Mouse (Mus musculus): ENCODE measurements around the gene Prkar2b. TPM values are rescaled to one million over a fixed set of nuclear protein-coding genes. Genes with fewer than 3 reads are reported as not detected.
A peak's percentile ranks its signal among the peaks of the same experiment; 100 is the strongest.

Prkar2b gene
- total RNA-seq, 1 experiment from 2014 or later = 87.5 TPM

GRCm38 (mm10) chr12:31990575-31990974 is 70.5 kb downstream of the Prkar2b start:
- ATAC-seq (replicated peaks in 1 of 2; ENCODE audit: insufficient read depth in 1 of 2, low FRiP score in 2 of 2, low TSS enrichment in 1 of 2, low read depth in 1 of 2, poor library complexity in 2 of 2, severe bottlenecking in 2 of 2) = no peak

GRCm38 (mm10) chr12:31989726-31990125 is 71.4 kb downstream of the Prkar2b start:
- ATAC-seq (replicated peaks in 1 of 2; ENCODE audit: insufficient read depth in 1 of 2, low FRiP score in 2 of 2, low TSS enrichment in 1 of 2, low read depth in 1 of 2, poor library complexity in 2 of 2, severe bottlenecking in 2 of 2) = no peak

DNA sequence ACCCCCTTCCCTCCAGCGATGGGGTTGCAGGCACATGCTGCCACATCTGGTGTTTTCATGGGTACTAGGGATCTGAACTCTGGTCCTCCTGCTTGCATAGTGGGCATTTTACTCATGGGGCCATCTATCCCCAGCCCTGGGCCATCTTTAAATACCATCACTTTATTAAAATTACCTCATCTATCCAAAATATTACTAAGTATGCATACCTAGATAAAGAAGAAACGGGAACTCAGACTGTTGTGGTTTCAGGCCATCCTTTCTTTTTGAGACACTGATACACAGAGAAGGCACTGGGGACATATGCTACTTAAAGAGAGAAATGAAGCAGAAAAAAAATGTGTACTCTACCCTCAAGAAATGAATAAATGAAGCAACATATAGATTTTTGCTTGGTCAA is 74.6 kb downstream of the Prkar2b start:
- no peak for ATAC-seq (replicated peaks in 1 of 2; ENCODE audit: insufficient read depth in 1 of 2, low FRiP score in 2 of 2, low TSS enrichment in 1 of 2, low read depth in 1 of 2, poor library complexity in 2 of 2, severe bottlenecking in 2 of 2)

GRCm38 (mm10) chr12:31985738-31986137 is 75.4 kb downstream of the Prkar2b start:
- no peak for ATAC-seq (replicated peaks in 1 of 2; ENCODE audit: insufficient read depth in 1 of 2, low FRiP score in 2 of 2, low TSS enrichment in 1 of 2, low read depth in 1 of 2, poor library complexity in 2 of 2, severe bottlenecking in 2 of 2)

DNA sequence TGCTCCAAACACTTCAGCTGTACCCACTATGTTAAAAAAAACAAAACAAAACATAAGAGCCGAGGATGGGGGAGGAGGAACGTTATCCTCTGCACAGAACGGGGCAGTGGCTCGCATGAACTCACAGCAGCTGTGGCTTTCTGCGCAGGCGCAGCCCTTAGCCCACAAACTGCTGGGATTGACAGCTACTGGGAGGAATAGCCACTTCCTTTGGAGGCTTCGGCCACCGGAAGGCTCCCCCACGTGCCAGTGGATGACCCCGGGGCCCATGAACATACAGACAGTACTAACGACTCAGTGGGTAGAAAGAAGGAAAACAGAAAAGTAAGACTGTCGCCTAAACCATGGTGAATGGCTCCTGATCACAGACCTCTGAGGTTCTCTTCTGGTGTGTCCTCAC is 76.4 kb downstream of the Prkar2b start:
- ATAC-seq (replicated peaks in 1 of 2; ENCODE audit: insufficient read depth in 1 of 2, low FRiP score in 2 of 2, low TSS enrichment in 1 of 2, low read depth in 1 of 2, poor library complexity in 2 of 2, severe bottlenecking in 2 of 2) = peak; percentile 27 to 53; a peak in 1 of 4 replicates

DNA sequence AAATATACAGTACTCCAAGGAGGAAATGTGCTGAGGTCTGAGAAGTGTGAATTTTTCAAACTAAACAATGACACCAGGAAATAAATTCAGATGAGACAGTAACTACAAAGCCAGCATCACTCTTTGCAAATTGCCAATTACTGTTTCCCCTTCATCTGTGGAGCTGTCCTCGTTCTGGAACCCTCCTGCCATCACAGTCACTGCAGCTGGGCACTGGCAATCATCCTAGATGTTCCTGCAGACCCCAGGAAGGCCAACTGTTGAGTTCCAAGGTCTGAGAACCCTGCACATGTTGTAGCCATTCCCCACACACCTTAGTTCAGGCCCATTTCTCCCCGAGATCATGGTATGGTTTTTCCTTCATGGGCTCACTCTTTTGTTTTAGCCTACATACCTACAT is 76.9 kb downstream of the Prkar2b start:
- ATAC-seq (replicated peaks in 1 of 2; ENCODE audit: insufficient read depth in 1 of 2, low FRiP score in 2 of 2, low TSS enrichment in 1 of 2, low read depth in 1 of 2, poor library complexity in 2 of 2, severe bottlenecking in 2 of 2) = no peak

- ATAC-seq (replicated peaks in 1 of 2; ENCODE audit: insufficient read depth in 1 of 2, low FRiP score in 2 of 2, low TSS enrichment in 1 of 2, low read depth in 1 of 2, poor library complexity in 2 of 2, severe bottlenecking in 2 of 2) = no peak
Measured at GRCm38 (mm10) chr12:31983769-31984168, 77.3 kb downstream of the Prkar2b start.

- ATAC-seq (replicated peaks in 1 of 2; ENCODE audit: insufficient read depth in 1 of 2, low FRiP score in 2 of 2, low TSS enrichment in 1 of 2, low read depth in 1 of 2, poor library complexity in 2 of 2, severe bottlenecking in 2 of 2) = no peak
Measured at GRCm38 (mm10) chr12:31983238-31983637, 77.9 kb downstream of the Prkar2b start.

DNA sequence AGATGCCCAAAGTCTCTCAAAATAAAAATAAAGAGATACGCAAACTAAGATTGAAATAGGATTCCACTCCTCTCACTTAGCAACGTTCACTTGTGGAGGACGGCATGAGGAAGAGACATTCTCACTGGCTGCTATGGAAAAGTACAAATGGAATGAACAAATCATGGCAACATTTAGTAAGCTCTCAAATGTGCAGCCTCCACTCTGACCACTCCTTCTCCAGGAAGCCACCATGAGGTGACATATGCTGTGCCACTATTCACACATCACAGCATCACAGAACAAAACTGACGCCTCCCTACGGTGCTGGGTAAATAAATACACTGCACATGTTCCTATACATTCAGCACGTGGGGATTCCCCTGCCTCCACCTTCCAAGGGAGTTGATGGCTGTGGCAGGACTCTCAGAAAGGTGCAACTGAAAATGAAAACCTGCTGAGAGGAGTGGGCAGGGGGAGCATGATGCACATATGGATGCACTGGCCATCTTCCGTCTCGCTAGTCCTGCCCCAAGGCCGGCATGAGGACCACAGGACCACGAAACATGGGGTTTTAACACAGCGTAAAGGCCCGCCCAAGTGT is 83.4 kb downstream of the Prkar2b start:
- ATAC-seq (replicated peaks in 1 of 2; ENCODE audit: insufficient read depth in 1 of 2, low FRiP score in 2 of 2, low TSS enrichment in 1 of 2, low read depth in 1 of 2, poor library complexity in 2 of 2, severe bottlenecking in 2 of 2) = no peak

- no peak for ATAC-seq (replicated peaks in 1 of 2; ENCODE audit: insufficient read depth in 1 of 2, low FRiP score in 2 of 2, low TSS enrichment in 1 of 2, low read depth in 1 of 2, poor library complexity in 2 of 2, severe bottlenecking in 2 of 2)
Measured at GRCm38 (mm10) chr12:31976544-31976943, 84.6 kb downstream of the Prkar2b start.

DNA sequence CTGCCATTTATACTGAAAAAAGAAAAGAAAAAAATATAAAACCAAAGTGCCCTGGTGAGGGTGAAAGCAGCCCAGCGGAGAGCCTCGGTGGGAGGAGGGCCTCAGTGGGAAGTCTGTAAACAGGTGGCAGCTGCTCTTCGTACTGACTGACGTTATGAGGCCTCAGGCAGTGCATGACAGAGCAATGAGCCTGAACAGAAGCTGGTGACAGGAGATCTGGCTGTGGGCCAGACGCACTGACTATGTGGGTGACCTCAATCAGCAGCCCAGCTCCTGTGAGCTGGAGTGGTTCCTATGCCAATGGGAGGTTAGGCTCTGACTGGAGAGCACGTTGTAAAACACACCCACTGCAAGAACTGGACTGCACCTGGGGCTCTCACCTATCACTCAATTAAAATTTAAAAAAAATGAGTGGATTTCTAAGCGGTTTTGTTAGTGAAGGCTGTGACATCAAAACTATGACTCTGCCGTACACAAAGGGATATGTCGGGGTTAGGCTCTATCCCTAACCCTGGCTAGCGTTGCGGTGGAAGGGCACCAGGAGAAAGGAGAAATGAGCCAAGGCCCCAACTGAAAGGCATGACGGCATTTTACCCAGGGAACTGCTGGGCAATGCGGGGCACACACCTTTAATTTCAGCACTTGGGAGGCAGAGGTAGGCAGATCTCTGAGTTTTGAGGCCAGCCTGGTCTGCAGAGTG is 87.5 kb downstream of the Prkar2b start:
- peak; percentile 96 to 97 for ATAC-seq (replicated peaks in 1 of 2; ENCODE audit: insufficient read depth in 1 of 2, low FRiP score in 2 of 2, low TSS enrichment in 1 of 2, low read depth in 1 of 2, poor library complexity in 2 of 2, severe bottlenecking in 2 of 2)

GRCm38 (mm10) chr12:31971547-31971946 is 89.5 kb downstream of the Prkar2b start:
- no peak for ATAC-seq (replicated peaks in 1 of 2; ENCODE audit: insufficient read depth in 1 of 2, low FRiP score in 2 of 2, low TSS enrichment in 1 of 2, low read depth in 1 of 2, poor library complexity in 2 of 2, severe bottlenecking in 2 of 2)

GRCm38 (mm10) chr12:31969111-31969510 is 92.0 kb downstream of the Prkar2b start:
- no peak for ATAC-seq (replicated peaks in 1 of 2; ENCODE audit: insufficient read depth in 1 of 2, low FRiP score in 2 of 2, low TSS enrichment in 1 of 2, low read depth in 1 of 2, poor library complexity in 2 of 2, severe bottlenecking in 2 of 2)

DNA sequence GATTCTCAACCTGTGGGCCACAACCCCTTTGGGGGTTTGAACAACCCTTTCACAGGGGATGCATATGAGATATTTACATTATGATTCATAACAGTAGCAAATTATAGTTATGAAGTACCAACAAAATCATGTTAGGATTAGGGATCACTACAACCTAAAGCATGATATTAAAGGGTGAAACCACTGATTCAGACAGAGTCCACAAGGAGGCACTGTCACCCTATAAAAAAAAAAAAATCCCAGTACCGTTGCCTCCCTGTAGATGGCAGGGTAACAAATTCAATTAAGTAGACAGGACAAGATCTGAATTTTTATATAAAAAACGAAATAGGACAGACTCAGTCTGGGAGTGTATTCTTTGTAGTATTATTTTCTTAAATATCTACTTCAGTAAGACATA is 93.6 kb downstream of the Prkar2b start:
- peak; percentile 83 to 85 for ATAC-seq (replicated peaks in 1 of 2; ENCODE audit: insufficient read depth in 1 of 2, low FRiP score in 2 of 2, low TSS enrichment in 1 of 2, low read depth in 1 of 2, poor library complexity in 2 of 2, severe bottlenecking in 2 of 2)

GRCm38 (mm10) chr12:31966405-31966804 is 94.7 kb downstream of the Prkar2b start:
- ATAC-seq (replicated peaks in 1 of 2; ENCODE audit: insufficient read depth in 1 of 2, low FRiP score in 2 of 2, low TSS enrichment in 1 of 2, low read depth in 1 of 2, poor library complexity in 2 of 2, severe bottlenecking in 2 of 2) = peak in 1 of 2 experiments; percentile 43; a peak in 1 of 4 replicates

DNA sequence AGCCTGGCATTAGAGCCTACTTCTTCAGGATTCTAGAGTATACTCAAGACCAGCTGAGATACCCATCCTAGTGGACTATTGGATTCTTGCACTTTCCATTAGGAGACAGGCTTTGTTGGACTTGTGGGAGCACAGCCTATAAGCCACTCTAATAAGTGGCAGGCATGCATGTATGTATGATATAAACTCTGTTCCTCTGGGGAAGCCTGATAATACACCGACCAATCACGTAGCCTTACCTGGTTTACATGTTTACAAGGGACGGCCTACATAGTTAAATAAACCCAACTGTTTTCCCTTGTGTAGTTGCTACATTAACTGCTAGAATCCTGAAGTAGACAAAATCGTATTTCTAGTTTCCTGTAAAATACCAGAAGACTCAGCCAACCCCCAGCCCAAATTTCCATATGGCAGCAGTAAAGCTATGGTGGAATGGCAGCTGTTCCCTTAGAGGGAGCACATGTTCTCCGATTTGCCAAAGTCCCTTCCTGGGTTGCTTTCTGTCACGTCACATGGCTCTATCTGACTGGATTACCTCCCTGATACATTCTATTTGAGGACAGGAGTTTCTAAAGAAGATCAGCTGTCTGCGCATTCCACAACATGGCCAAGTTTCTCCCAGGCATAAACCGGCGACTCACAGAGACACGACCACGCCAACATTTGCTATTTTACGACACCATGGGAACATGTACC is 95.4 kb downstream of the Prkar2b start:
- ATAC-seq (replicated peaks in 1 of 2; ENCODE audit: insufficient read depth in 1 of 2, low FRiP score in 2 of 2, low TSS enrichment in 1 of 2, low read depth in 1 of 2, poor library complexity in 2 of 2, severe bottlenecking in 2 of 2) = no peak

DNA sequence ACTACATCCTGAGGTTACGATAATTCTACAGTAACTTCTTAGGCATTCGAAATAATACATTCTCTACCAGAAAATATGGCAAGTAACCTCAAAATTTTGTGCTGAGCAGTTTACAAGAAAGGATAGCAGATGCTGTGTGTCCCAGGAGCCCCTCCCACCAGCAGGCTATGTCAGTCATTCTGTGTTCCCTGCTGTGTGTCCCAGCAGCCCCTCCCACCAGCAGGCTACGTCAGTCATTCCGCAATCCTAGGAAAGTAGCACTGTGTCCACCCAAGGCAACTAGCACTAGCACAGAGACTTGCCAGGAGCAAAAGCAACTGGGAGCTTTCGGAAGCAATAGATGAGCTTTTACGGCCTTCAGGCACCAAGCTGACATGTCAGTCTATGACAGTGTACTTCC is 97.0 kb downstream of the Prkar2b start:
- ATAC-seq (replicated peaks in 1 of 2; ENCODE audit: insufficient read depth in 1 of 2, low FRiP score in 2 of 2, low TSS enrichment in 1 of 2, low read depth in 1 of 2, poor library complexity in 2 of 2, severe bottlenecking in 2 of 2) = no peak

DNA sequence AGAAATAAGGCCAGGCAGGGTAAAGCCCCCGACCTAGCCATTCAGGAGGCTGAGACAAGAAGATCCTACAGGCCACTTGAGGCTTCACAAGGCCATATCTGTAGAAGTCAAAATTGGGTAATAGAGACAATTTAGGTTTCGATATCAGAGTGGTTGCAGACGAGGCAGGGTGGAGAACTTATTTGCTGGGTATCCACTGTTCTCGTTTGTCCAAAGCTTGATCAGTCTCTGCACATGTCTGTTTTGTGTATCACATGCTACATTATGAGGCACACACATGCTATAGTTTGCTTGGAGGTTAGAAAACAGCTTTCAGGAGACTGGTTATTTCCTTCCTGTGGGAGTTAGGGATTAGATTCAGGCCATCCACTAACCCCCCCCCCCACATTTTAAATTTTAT is 105.3 kb downstream of the Prkar2b start:
- ATAC-seq (replicated peaks in 1 of 2; ENCODE audit: insufficient read depth in 1 of 2, low FRiP score in 2 of 2, low TSS enrichment in 1 of 2, low read depth in 1 of 2, poor library complexity in 2 of 2, severe bottlenecking in 2 of 2) = no peak

Data from hematopoietic stem cell, adult 5-6 weeks (primary cell).